ENCODE assay signal across 16 mouse cellular contexts in genomic region chr3:107829625-107830024, GRCm38 (mm10). TPM values are rescaled to one million over a fixed set of nuclear protein-coding genes. Genes with fewer than 3 reads are reported as not detected.
A peak's percentile ranks its signal among the peaks of the same experiment; 100 is the strongest.
DNase-seq lines count a peak whose midpoint lies in the region; ATAC-seq and TF ChIP-seq lines count a peak whose summit lies in the region.
"Had no signal": no experiment of that assay in that cellular context is flagged by ENCODE, and none has a peak within 500 bp of the region (broad histone marks: within the 10 kb centered on the region; RNA-seq: fewer than 3 reads in every experiment).

No protein-coding gene starts in this region.

- peak; percentile 55 for DNase-seq in adrenal gland, postnatal 14 days
- DNase-seq in adrenal gland, postnatal 4 days (ENCODE audit: low spot score in 2 of 2): no peak
- peak; percentile 64 to 83 for DNase-seq in gastrocnemius, adult 8-10 months (ENCODE audit: low spot score in 2 of 2)
- peak; percentile 68 for DNase-seq in lung, postnatal 0 days (ENCODE audit: low spot score)
- no peak for DNase-seq in testis, postnatal 10 days (ENCODE audit: low spot score)
- DNase-seq in cerebellum, postnatal 4 days (ENCODE audit: low spot score in 2 of 2): no peak
- DNase-seq: B cell, adult 2 months; kidney, adult 18-20 months; layer of hippocampus, adult 9-11 months; spleen, adult 18-20 months had no signal

- H3K27ac ChIP-seq in lung, postnatal 0 days (ENCODE audit: low read length): no peak overlapping the region
- no peak overlapping the region for H3K27ac ChIP-seq in midbrain, embryonic 16.5 days (ENCODE audit: low read length)
- H3K27ac ChIP-seq: heart, embryonic 15.5 days; limb, embryonic 15.5 days; neural tube, embryonic 12.5 days had no signal

- H3K36me3 ChIP-seq in C2C12 (ENCODE audit: control insufficient read depth, insufficient read depth): no peaks in the 10 kb centered on the region
- no peaks in the 10 kb centered on the region for H3K36me3 ChIP-seq in lung, postnatal 0 days (ENCODE audit: insufficient read depth, low read length)
- no peaks in the 10 kb centered on the region for H3K36me3 ChIP-seq in midbrain, embryonic 16.5 days (ENCODE audit: control insufficient read depth, insufficient read depth, low read length)
- H3K36me3 ChIP-seq: heart, embryonic 15.5 days; limb, embryonic 15.5 days; neural tube, embryonic 12.5 days had no signal

- peaks cover 8% of the 10 kb centered on the region for H3K79me3 ChIP-seq in C2C12 (ENCODE audit: low read depth)

- no peak for TF ChIP-seq EP300 in lung, postnatal 0 days (IDR thresholded peaks at IDR 0.05)

- H3K9me3 ChIP-seq in lung, postnatal 0 days (ENCODE audit: low read length): no peaks in the 10 kb centered on the region
- H3K9me3 ChIP-seq in midbrain, embryonic 16.5 days (replicated peaks; ENCODE audit: control insufficient read depth, low read length, poor library complexity, severe bottlenecking): no peaks in the 10 kb centered on the region
- H3K9me3 ChIP-seq: heart, embryonic 15.5 days; limb, embryonic 15.5 days; neural tube, embryonic 12.5 days had no signal

- peak; percentile 80 for ATAC-seq in lung, postnatal 0 days
- no peak for ATAC-seq in midbrain, embryonic 16.5 days

- no peak overlapping the region for H3ac ChIP-seq in C2C12 (ENCODE audit: control insufficient read depth, insufficient read length, low read depth)

- H3K9ac ChIP-seq in lung, postnatal 0 days (replicated peaks; ENCODE audit: low read depth): no peak overlapping the region
- no peak overlapping the region for H3K9ac ChIP-seq in midbrain, embryonic 16.5 days (ENCODE audit: low read depth, low read length)
- H3K9ac ChIP-seq: heart, embryonic 15.5 days; limb, embryonic 15.5 days; neural tube, embryonic 12.5 days had no signal

- H3K4me2 ChIP-seq in lung, postnatal 0 days (replicated peaks; ENCODE audit: low read depth, low read length): no peak overlapping the region
- no peak overlapping the region for H3K4me2 ChIP-seq in midbrain, embryonic 16.5 days (ENCODE audit: low read length)
- H3K4me2 ChIP-seq: heart, embryonic 15.5 days; limb, embryonic 15.5 days; neural tube, embryonic 12.5 days had no signal

- 60% methylated on average over 14 of the region's 14 CpGs for WGBS in lung, postnatal 0 days
- WGBS in midbrain, embryonic 16.5 days: 71% methylated on average over 14 of the region's 14 CpGs

- no peak for TF ChIP-seq CTCF in C2C12 (IDR thresholded peaks at IDR 0.05; ENCODE audit: control insufficient read depth, insufficient read depth, insufficient read length)
- TF ChIP-seq CTCF in lung, postnatal 0 days (IDR thresholded peaks at IDR 0.05): no peak

- peak overlapping the region; percentile 21 for H3K4me3 ChIP-seq in C2C12 (ENCODE audit: insufficient read depth, poor library complexity, severe bottlenecking)
- no peak overlapping the region for H3K4me3 ChIP-seq in lung, postnatal 0 days (ENCODE audit: low read depth, low read length)
- H3K4me3 ChIP-seq in midbrain, embryonic 16.5 days (ENCODE audit: low read depth, low read length): no peak overlapping the region
- H3K4me3 ChIP-seq: heart, embryonic 15.5 days; limb, embryonic 15.5 days; neural tube, embryonic 12.5 days had no signal

- no peaks in the 10 kb centered on the region for H3K4me1 ChIP-seq in lung, postnatal 0 days (ENCODE audit: insufficient read depth, low read depth, low read length)
- peaks cover 16% of the 10 kb centered on the region for H3K4me1 ChIP-seq in midbrain, embryonic 16.5 days (ENCODE audit: control insufficient read depth, insufficient read depth, low read length)

- peaks cover 22% of the 10 kb centered on the region for H3K79me2 ChIP-seq in C2C12 (ENCODE audit: control insufficient read depth, insufficient read depth)

- H3K27me3 ChIP-seq in C2C12 (ENCODE audit: control insufficient read depth, insufficient read depth, insufficient read length): no peaks in the 10 kb centered on the region
- H3K27me3 ChIP-seq in lung, postnatal 0 days (replicated peaks; ENCODE audit: insufficient read depth, low read length): no peaks in the 10 kb centered on the region
- H3K27me3 ChIP-seq in midbrain, embryonic 16.5 days (ENCODE audit: control insufficient read depth, insufficient read depth, low read depth, low read length): no peaks in the 10 kb centered on the region
- H3K27me3 ChIP-seq: heart, embryonic 15.5 days; limb, embryonic 15.5 days; neural tube, embryonic 12.5 days had no signal

TF ChIP-seq in C2C12, 6 proteins besides CTCF, POLR2A, EP300 and RAD21:
- TF ChIP-seq USF1 (IDR thresholded peaks at IDR 0.05; ENCODE audit: low read depth): no peak
- peak; percentile 97 for TF ChIP-seq MAX (IDR thresholded peaks at IDR 0.05)
- peak; percentile 91 for TF ChIP-seq CEBPB (IDR thresholded peaks at IDR 0.05; ENCODE audit: low read depth)
- TF ChIP-seq MYOG (IDR thresholded peaks at IDR 0.05; ENCODE audit: control insufficient read depth, extremely low read depth, insufficient read length): no peak
- TF ChIP-seq FOSL1 (IDR thresholded peaks at IDR 0.05; ENCODE audit: insufficient read depth, low read length, poor library complexity, severe bottlenecking): peak; percentile 68
- peak; percentile 98 for TF ChIP-seq MYOD1 (IDR thresholded peaks at IDR 0.05; ENCODE audit: control insufficient read depth, insufficient read length, low read depth)
TF ChIP-seq in C2C12: peak in this region for 4.

RNA-seq across cellular contexts. Expression of gene Eps8l3, which starts 47.4 kb away (rescaled TPM):
- total RNA-seq in adrenal gland, postnatal 14 days (2021): not detected in 2 replicates
- not detected for total RNA-seq in adrenal gland, postnatal 4 days (2021)
- polyA plus RNA-seq in C2C12 (2012; fragmentation: generic; extraction: Trizol): not detected
- total RNA-seq in gastrocnemius, adult 8-10 months (2022): not detected
- not detected in 2 replicates for polyA plus RNA-seq in lung, postnatal 0 days (2015; fragmentation: Nextera tagmentation; extraction: Ambion mirVana)
- polyA plus RNA-seq in midbrain, embryonic 16.5 days (2015; fragmentation: Nextera tagmentation; extraction: Ambion mirVana): not detected in 2 replicates
- total RNA-seq: megakaryocyte-erythroid progenitor cell, adult 5-6 weeks had no signal
- polyA plus RNA-seq: heart, embryonic 15.5 days; limb, embryonic 15.5 days; neural tube, embryonic 12.5 days had no signal

Comparison
In these comparisons a context has a peak if more than half of its experiments do, and no peak if none do; other contexts are left out.
1. DNase-seq: peak in adrenal gland, postnatal 14 days (single experiment), gastrocnemius, adult 8-10 months (2 of 2) and lung, postnatal 0 days (single experiment); none in adrenal gland, postnatal 4 days (0 of 2), testis, postnatal 10 days (single experiment) and cerebellum, postnatal 4 days (0 of 2).